Mouse (Mus musculus) brain, embryonic 14.5 days (tissue): ENCODE results near the gene Cmtm4. TPM values are rescaled to one million over a fixed set of nuclear protein-coding genes. Genes with fewer than 3 reads are reported as not detected.
"Not testable (repeated sequence)": the region's sequence is repeated elsewhere in the genome, so short reads cannot be mapped to it uniquely, and the experiment has no call there.

Experiments
- DNase-seq: peaks from one replicate; pipeline ENCODE4 v3.0.0-alpha.2; 2011; ENCODE audit warnings: low read depth
- CTCF ChIP-seq: fragments of 200-500 bp; IDR thresholded peaks from 2 replicates; pipeline ENCODE4 v1.5.1; 2012; ENCODE audit warnings: inconsistent platforms, mild to moderate bottlenecking, moderate library complexity, borderline replicate concordance; ENCODE audit not compliant: insufficient read depth, insufficient read length; ENCODE audit errors: extremely low read depth
- POLR2A ChIP-seq: fragments of 200-500 bp; IDR thresholded peaks from 2 replicates; pipeline ENCODE4 v1.6.1; 2012; ENCODE audit warnings: mild to moderate bottlenecking, inconsistent platforms, borderline replicate concordance; ENCODE audit not compliant: poor library complexity, insufficient read depth, insufficient read length, severe bottlenecking; ENCODE audit errors: extremely low read depth
- polyA plus RNA-seq: library from polyadenylated mRNA; depleted of rRNA; stranded (reverse); fragments of >200 nt; gene quantifications from 2 replicates; pipeline ENCODE4 v1.2.3, GENCODE M21; 2012; rRNA removed

Cmtm4 gene
- polyA plus RNA-seq, 1 experiment: 20.8 TPM

GRCm38 (mm10) chr8:104332665-104333631, 62.7 kb downstream of the Cmtm4 start:
- TF ChIP-seq CTCF (no peak), POLR2A (no peak)
- no peak for DNase-seq

- not testable (repeated sequence) for DNase-seq
These were observed 73.7 kb downstream of the Cmtm4 start, which contains the start of gene Cmtm2b for GRCm38 (mm10) chr8:104321930-104322329. Cmtm2b (plus strand) TSS chr8:104322230.

GRCm38 (mm10) chr8:104321267-104321666, 74.3 kb downstream of the Cmtm4 start, which contains the start of gene Gm11020:
Gm11020 (plus strand) TSS chr8:104321567.
- DNase-seq: not testable (repeated sequence)

- no peak for DNase-seq
- no peak for TF ChIP-seq CTCF
- TF ChIP-seq POLR2A: no peak
These were observed 82.3 kb downstream of the Cmtm4 start for GRCm38 (mm10) chr8:104313311-104313710.

GRCm38 (mm10) chr8:104312023-104312422, 83.6 kb downstream of the Cmtm4 start:
- DNase-seq: not testable (repeated sequence)

- not testable (repeated sequence) for DNase-seq
These were observed 86.0 kb downstream of the Cmtm4 start, which contains the start of the genes Gm45711 and Cmtm1 for GRCm38 (mm10) chr8:104309441-104310155. Gm45711 (minus strand) TSS chr8:104310081. Cmtm1 (minus strand) TSS chr8:104310145.

- not testable (repeated sequence) for DNase-seq
These were observed 87.3 kb downstream of the Cmtm4 start for GRCm38 (mm10) chr8:104308341-104308740.

- TF ChIP-seq POLR2A (no peak), CTCF (no peak)
- DNase-seq: no peak
These were observed 90.6 kb downstream of the Cmtm4 start for GRCm38 (mm10) chr8:104304962-104305361.

GRCm38 (mm10) chr8:104302536-104302935, 93.1 kb downstream of the Cmtm4 start:
- not testable (repeated sequence) for DNase-seq

- DNase-seq: peak; percentile 86
These were observed 94.0 kb downstream of the Cmtm4 start for GRCm38 (mm10) chr8:104301577-104301976.

Other genes starting within 250 kb of the Cmtm4 start
- 12.3 and 16.9 TPM in 2 replicates for gene Bean1, start 225.4 kb downstream of the Cmtm4 start, polyA plus RNA-seq
- gene Tk2, start 147.2 kb downstream of the Cmtm4 start, polyA plus RNA-seq: 41.2 and 42.7 TPM in 2 replicates
- 36.0 and 52.4 TPM in 2 replicates for gene Cklf, start 144.9 kb downstream of the Cmtm4 start, polyA plus RNA-seq
- not detected in 2 replicates for gene Cmtm2a, start 102.6 kb downstream of the Cmtm4 start, polyA plus RNA-seq
- not detected in 2 replicates for gene Gm45711, start 85.7 kb downstream of the Cmtm4 start, polyA plus RNA-seq
- gene Cmtm1, start 85.7 kb downstream of the Cmtm4 start, polyA plus RNA-seq: 0.08 TPM in 1 of 2 replicates, not detected in the other
- not detected in 2 replicates for gene Gm11020, start 74.2 kb downstream of the Cmtm4 start, polyA plus RNA-seq
- gene Cmtm2b, start 73.6 kb downstream of the Cmtm4 start, polyA plus RNA-seq: not detected in 2 replicates
- 57.5 and 64.9 TPM in 2 replicates for gene Cmtm3, start 56.4 kb downstream of the Cmtm4 start, polyA plus RNA-seq
- gene Dync1li2, start 47.2 kb upstream of the Cmtm4 start, polyA plus RNA-seq: 89.9 and 110 TPM in 2 replicates
- gene Terb1, start 114.1 kb upstream of the Cmtm4 start, polyA plus RNA-seq: 0.38 and 0.57 TPM in 2 replicates
- gene Nae1, start 138.8 kb upstream of the Cmtm4 start, polyA plus RNA-seq: 72.4 and 89.3 TPM in 2 replicates
- 1.6 and 1.8 TPM in 2 replicates for gene Car7, start 138.9 kb upstream of the Cmtm4 start, polyA plus RNA-seq
- 6.8 and 9.7 TPM in 2 replicates for gene Pdp2, start 195.6 kb upstream of the Cmtm4 start, polyA plus RNA-seq
- not detected in 2 replicates for gene Cdh16, start 228.6 kb upstream of the Cmtm4 start, polyA plus RNA-seq
- gene Rrad, start 235.5 kb upstream of the Cmtm4 start, polyA plus RNA-seq: 3.0 and 3.4 TPM in 2 replicates
- gene Ciao2b, start 246.2 kb upstream of the Cmtm4 start, polyA plus RNA-seq: 83.3 and 119 TPM in 2 replicates